Mouse (Mus musculus) neural tube, embryonic 12.5 days (tissue): ENCODE measurements around the gene Srpk2. TPM values are rescaled to one million over a fixed set of nuclear protein-coding genes. Genes with fewer than 3 reads are reported as not detected.
"Not testable (repeated sequence)": the region's sequence is repeated elsewhere in the genome, so short reads cannot be mapped to it uniquely, and the experiment has no call there.

Experiments used
- ATAC-seq: fragments of 200-750 bp; cut with Nextera tagmentation; 2 replicates; pipeline ENCODE4 v1.8.0; 2017; ENCODE audit warnings: low read depth, mild to moderate bottlenecking, moderate TSS enrichment, moderate library complexity; ENCODE audit not compliant: low FRiP score
- H3K27ac ChIP-seq: fragments of 300-500 bp; sonication (generic); 2 replicates; pipeline ENCODE4 v1.5.1; 2016
- H3K27me3 ChIP-seq: fragments of 300-500 bp; sonication (generic); replicated peaks from 2 replicates; pipeline ENCODE4 v1.6.1; 2016; ENCODE audit warnings: mild to moderate bottlenecking
- H3K36me3 ChIP-seq: fragments of 300-500 bp; sonication (generic); 2 replicates; pipeline ENCODE4 v1.6.1; 2016; ENCODE audit warnings: mild to moderate bottlenecking
- H3K4me1 ChIP-seq: fragments of 300-500 bp; sonication (generic); 2 replicates; pipeline ENCODE4 v1.6.1; 2016
- H3K4me2 ChIP-seq: fragments of 300-500 bp; sonication (generic); replicated peaks from 2 replicates; pipeline ENCODE4 v1.6.1; 2016; ENCODE audit warnings: mild to moderate bottlenecking
- H3K4me3 ChIP-seq: fragments of 300-500 bp; sonication (generic); 2 replicates; pipeline ENCODE4 v1.5.1; 2016
- H3K9ac ChIP-seq: fragments of 300-500 bp; sonication (generic); 2 replicates; pipeline ENCODE4 v1.6.1; 2016; ENCODE audit warnings: mild to moderate bottlenecking
- H3K9me3 ChIP-seq: fragments of 300-500 bp; sonication (generic); 2 replicates; pipeline ENCODE4 v1.6.1; 2016; ENCODE audit warnings: mild to moderate bottlenecking
- WGBS: fragments of 180-500 bp; shearing (Covaris S2); methylation state at CpG from one replicate; pipeline ENCODE4 v1.1.7; 2016; 5-methylcytosine and 5-hydroxymethylcytosine counted together
- polyA plus RNA-seq: library from polyadenylated mRNA; unstranded; fragments of >200 nt; fragmentation: Nextera tagmentation; extraction: Ambion mirVana; gene quantifications from 2 replicates; pipeline ENCODE4 v1.2.1, GENCODE M21; 2016

The Srpk2 gene
- polyA plus RNA-seq, 1 experiment from 2014 or later = 75.3 TPM

DNA sequence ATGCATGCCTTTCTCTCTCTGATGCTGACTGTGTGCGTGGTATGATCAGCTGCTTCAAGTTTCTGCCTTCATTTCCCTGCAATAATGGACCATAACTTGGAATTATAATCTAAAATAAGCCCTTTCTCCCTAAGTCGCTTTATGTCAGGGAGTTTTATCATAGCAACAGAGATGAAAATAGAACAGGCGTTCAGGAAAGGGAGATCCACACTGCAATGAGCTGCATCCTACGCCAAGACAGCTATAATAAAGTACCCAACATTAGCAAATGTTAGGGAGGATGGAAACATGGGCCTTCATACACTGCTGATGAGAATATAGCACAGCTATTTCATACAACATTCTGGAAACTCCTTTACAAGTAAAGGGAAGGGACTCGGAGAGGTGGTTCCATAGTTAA, 116.2 kb downstream of the Srpk2 start:
- H3K4me2 ChIP-seq = no peak overlapping the region
- no peak overlapping the region for H3K27ac ChIP-seq
- H3K9me3 ChIP-seq = no peaks in the 10 kb centered on the region
- WGBS = 94% methylated on average over 5 of the region's 5 CpGs
- no peak for ATAC-seq
- no peaks in the 10 kb centered on the region for H3K27me3 ChIP-seq
- H3K9ac ChIP-seq = no peak overlapping the region
- H3K4me3 ChIP-seq = no peak overlapping the region
- H3K36me3 ChIP-seq = peaks cover 9% of the 10 kb centered on the region; the same call in 1 of the 2 replicates
- no peaks in the 10 kb centered on the region for H3K4me1 ChIP-seq

- Histone ChIP-seq H3K27me3 (no peaks in the 10 kb centered on the region), H3K36me3 (peaks cover 9% of the 10 kb centered on the region; the same call in 1 of the 2 replicates), H3K9me3 (no peaks in the 10 kb centered on the region), H3K27ac (no peak overlapping the region), H3K9ac (no peak overlapping the region), H3K4me2 (no peak overlapping the region), H3K4me1 (no peaks in the 10 kb centered on the region), H3K4me3 (no peak overlapping the region)
- WGBS = 89% methylated on average over 6 of the region's 6 CpGs
- ATAC-seq = no peak
Observed at GRCm38 (mm10) chr5:23566382-23566781, 118.0 kb downstream of the Srpk2 start.

DNA sequence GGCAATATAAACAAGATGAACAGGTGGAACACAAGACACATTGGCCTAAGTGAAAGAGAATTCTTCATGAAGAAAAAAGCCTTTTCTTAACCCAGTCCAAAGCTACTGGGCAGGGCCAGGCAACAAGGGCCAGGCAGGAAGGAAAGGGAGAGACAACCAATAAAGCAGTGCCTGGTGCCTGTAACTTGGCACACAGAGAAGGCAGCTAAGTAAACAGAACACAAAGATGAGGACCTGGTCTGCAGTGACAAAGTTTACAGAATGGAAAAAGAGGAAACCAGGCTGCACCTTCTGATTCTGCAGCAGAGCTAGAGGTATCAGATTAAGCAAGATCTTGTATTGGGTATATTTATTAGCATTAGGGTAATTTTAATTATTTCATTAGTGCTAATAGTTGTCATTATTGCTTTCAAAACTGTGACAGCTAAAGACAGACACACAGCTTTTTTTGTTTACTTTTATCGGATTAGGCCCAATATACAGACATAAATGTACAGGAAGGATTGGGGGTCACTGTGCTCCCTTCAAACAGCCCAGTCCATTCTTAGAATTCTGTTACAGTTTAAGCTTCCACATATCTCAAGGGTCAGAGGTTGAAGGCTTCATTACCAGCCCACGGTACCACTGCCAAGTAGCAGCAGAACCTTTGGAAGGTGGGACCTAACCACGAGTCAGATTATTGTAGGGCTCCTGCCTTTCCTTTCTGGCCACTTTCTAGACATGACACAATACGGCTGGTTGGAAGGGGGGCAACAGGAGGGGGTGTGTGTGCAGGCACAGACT, 121.9 kb downstream of the Srpk2 start:
- ATAC-seq = no peak
- H3K4me3 ChIP-seq = no peak overlapping the region
- no peaks in the 10 kb centered on the region for H3K27me3 ChIP-seq
- no peaks in the 10 kb centered on the region for H3K4me1 ChIP-seq
- no peak overlapping the region for H3K27ac ChIP-seq
- H3K9ac ChIP-seq = no peak overlapping the region
- H3K9me3 ChIP-seq = no peaks in the 10 kb centered on the region
- H3K4me2 ChIP-seq = no peak overlapping the region
- peaks cover 12% of the 10 kb centered on the region; the same call in 1 of the 2 replicates for H3K36me3 ChIP-seq
- WGBS = 91% methylated on average over 4 of the region's 4 CpGs

DNA sequence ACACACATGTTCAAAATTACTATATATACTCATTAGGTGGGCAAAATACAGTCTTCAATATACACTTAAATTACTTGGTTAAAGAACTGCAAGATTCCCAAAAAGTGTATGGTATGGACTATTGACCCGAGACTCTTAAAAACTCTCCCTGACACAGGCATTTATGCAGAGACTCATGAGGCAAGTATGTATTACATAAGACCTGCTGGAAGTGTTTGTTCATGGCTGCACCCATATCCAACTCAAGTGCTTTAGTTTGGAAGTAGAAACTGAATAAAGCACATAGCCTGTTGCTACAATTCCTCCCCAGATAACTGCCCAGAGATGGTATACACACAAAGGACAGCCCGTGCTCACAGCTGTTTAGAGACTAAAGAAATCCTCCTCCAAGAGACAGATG, 123.2 kb downstream of the Srpk2 start:
- H3K27me3 ChIP-seq = no peaks in the 10 kb centered on the region
- no peak for ATAC-seq
- H3K4me1 ChIP-seq = no peaks in the 10 kb centered on the region
- peaks cover 12% of the 10 kb centered on the region; the same call in 1 of the 2 replicates for H3K36me3 ChIP-seq
- no peak overlapping the region for H3K4me2 ChIP-seq
- H3K9ac ChIP-seq = no peak overlapping the region
- H3K27ac ChIP-seq = no peak overlapping the region
- H3K9me3 ChIP-seq = no peaks in the 10 kb centered on the region
- H3K4me3 ChIP-seq = no peak overlapping the region
- 95% methylated on average over 2 of the region's 2 CpGs for WGBS

- H3K4me2 ChIP-seq = no peak overlapping the region
- no peak for ATAC-seq
Observed at GRCm38 (mm10) chr5:23560171-23560570, 124.2 kb downstream of the Srpk2 start.

DNA sequence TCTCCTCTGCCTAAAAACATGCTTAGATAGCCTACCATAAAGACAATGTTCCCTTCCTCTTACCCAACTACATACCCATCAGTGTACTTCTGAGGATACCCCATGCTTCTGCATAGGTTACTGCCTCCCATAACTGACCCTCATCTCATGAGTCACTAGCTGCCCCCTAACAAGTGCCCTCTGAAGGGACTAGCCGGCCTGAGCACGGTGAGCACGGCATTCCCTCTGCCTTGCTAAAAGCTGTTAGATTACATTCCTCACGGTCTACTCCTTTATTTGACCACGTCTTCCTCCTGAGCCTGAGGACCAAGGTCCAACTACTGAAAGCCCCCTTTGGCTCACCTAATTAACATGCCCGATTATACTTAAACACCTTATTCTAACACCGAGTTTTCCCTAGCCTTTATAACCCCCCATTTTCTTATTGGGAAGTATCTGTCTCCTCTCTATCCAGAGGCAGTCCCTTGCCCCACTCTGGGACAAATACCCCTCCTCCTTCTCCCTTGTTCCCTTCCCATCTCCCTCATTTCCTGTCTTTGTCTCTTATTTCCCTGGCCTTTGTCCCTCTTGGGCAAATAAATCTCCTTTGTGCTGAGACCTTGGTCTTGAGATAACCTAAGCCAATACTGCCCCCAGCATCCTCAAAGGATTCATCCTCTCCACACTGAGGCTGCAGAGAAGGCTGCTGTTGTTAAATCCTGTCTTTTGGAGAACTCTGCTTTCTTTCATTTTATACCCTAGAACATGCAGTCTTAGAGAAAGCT, 128.2 kb downstream of the Srpk2 start:
- no peak overlapping the region for H3K9ac ChIP-seq
- H3K27me3 ChIP-seq = no peaks in the 10 kb centered on the region
- 0 out of 2 replicates have a peak, but pooled peaks cover 3% of the 10 kb centered on the region for H3K36me3 ChIP-seq
- no peak overlapping the region for H3K4me2 ChIP-seq
- H3K4me1 ChIP-seq = no peaks in the 10 kb centered on the region
- no peak for ATAC-seq
- WGBS = 75% methylated on average over 7 of the region's 7 CpGs
- H3K4me3 ChIP-seq = no peak overlapping the region
- no peak overlapping the region for H3K27ac ChIP-seq
- no peaks in the 10 kb centered on the region for H3K9me3 ChIP-seq

More at GRCm38 (mm10) chr5:23560171-23560570, 124.2 kb downstream of the Srpk2 start:
- Histone ChIP-seq H3K27ac (no peak overlapping the region), H3K9me3 (no peaks in the 10 kb centered on the region), H3K36me3 (peaks cover 12% of the 10 kb centered on the region; the same call in 1 of the 2 replicates), H3K4me3 (no peak overlapping the region), H3K4me1 (no peaks in the 10 kb centered on the region), H3K9ac (no peak overlapping the region), H3K27me3 (no peaks in the 10 kb centered on the region)
- 84% methylated on average over 4 of the region's 4 CpGs for WGBS

DNA sequence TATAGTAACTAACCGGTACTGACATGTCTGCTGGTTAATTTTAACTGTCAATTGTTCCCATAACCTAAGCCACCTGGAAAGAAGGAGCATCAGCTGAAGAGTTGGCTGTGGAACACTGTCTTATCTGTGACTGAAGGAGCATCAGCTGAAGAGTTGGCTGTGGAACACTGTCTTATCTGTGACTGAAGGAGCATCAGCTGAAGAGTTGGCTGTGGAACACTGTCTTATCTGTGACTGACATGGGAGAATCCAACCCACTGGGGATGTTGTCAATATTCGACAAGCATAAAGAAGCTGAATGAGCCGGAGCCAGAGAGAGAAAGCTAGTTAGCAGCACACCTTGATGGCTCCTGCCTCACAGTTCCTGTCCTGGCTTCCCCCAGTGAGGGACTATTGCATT, 131.1 kb downstream of the Srpk2 start:
- not testable (repeated sequence) for ATAC-seq, H3K4me3 ChIP-seq, H3K9me3 ChIP-seq, H3K9ac ChIP-seq, H3K4me2 ChIP-seq, H3K27ac ChIP-seq, H3K27me3 ChIP-seq, H3K36me3 ChIP-seq, H3K4me1 ChIP-seq
- 88% methylated on average over 3 of the region's 3 CpGs for WGBS

DNA sequence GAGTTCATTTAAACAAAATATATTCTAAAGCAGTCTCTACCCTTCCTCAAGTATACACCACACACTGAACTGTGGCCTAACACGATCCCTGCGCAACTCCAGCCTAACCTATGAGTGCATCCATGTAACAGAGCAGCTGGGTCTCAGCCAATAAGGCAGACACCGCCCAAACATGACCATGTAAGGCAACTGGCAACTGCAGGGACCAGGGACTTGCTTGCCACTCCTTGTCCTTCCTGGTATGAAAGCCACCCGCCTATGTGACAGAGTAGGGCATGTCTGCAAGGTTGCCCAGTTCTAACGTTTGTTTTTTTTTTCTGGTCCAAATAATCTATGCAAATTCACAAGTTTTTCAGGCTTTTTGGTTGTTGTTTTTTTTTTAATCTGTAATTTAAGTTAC, 132.7 kb downstream of the Srpk2 start:
- H3K36me3 ChIP-seq = peaks cover 3% of the 10 kb centered on the region; the same call in 1 of the 2 replicates
- H3K27ac ChIP-seq = no peak overlapping the region
- no peak overlapping the region for H3K4me3 ChIP-seq
- H3K4me1 ChIP-seq = no peaks in the 10 kb centered on the region
- no peaks in the 10 kb centered on the region for H3K27me3 ChIP-seq
- no peaks in the 10 kb centered on the region for H3K9me3 ChIP-seq
- no peak overlapping the region for H3K4me2 ChIP-seq
- WGBS = 84% methylated on average over 5 of the region's 5 CpGs
- H3K9ac ChIP-seq = no peak overlapping the region
- ATAC-seq = no peak

GRCm38 (mm10) chr5:23535692-23536091, 148.7 kb downstream of the Srpk2 start:
- Histone ChIP-seq H3K9me3 (no peaks in the 10 kb centered on the region), H3K4me2 (no peak overlapping the region), H3K4me3 (no peak overlapping the region), H3K27ac (no peak overlapping the region), H3K27me3 (no peaks in the 10 kb centered on the region), H3K4me1 (no peaks in the 10 kb centered on the region), H3K36me3 (peaks cover 22% of the 10 kb centered on the region), H3K9ac (no peak overlapping the region)
- ATAC-seq = no peak
- WGBS = 86% methylated on average over 7 of the region's 7 CpGs

- Histone ChIP-seq H3K27ac (no peak overlapping the region), H3K4me2 (no peak overlapping the region), H3K27me3 (no peaks in the 10 kb centered on the region), H3K4me1 (no peaks in the 10 kb centered on the region), H3K9ac (no peak overlapping the region), H3K36me3 (0 out of 2 replicates have a peak, but pooled peaks cover 4% of the 10 kb centered on the region), H3K9me3 (no peaks in the 10 kb centered on the region), H3K4me3 (no peak overlapping the region)
- WGBS = 88% methylated on average over 7 of the region's 7 CpGs
- ATAC-seq = no peak
Observed at GRCm38 (mm10) chr5:23531541-23532096, 152.8 kb downstream of the Srpk2 start.

- no peaks in the 10 kb centered on the region for H3K27me3 ChIP-seq
- H3K27ac ChIP-seq = no peak overlapping the region
- 96% methylated on average over 6 of the region's 6 CpGs for WGBS
- no peaks in the 10 kb centered on the region for H3K9me3 ChIP-seq
- no peak for ATAC-seq
- no peaks in the 10 kb centered on the region for H3K4me1 ChIP-seq
- H3K4me2 ChIP-seq = no peak overlapping the region
- H3K4me3 ChIP-seq = no peak overlapping the region
- H3K9ac ChIP-seq = no peak overlapping the region
- 0 out of 2 replicates have a peak, but pooled peaks cover 4% of the 10 kb centered on the region for H3K36me3 ChIP-seq
Observed at GRCm38 (mm10) chr5:23531100-23531499, 153.3 kb downstream of the Srpk2 start.

DNA sequence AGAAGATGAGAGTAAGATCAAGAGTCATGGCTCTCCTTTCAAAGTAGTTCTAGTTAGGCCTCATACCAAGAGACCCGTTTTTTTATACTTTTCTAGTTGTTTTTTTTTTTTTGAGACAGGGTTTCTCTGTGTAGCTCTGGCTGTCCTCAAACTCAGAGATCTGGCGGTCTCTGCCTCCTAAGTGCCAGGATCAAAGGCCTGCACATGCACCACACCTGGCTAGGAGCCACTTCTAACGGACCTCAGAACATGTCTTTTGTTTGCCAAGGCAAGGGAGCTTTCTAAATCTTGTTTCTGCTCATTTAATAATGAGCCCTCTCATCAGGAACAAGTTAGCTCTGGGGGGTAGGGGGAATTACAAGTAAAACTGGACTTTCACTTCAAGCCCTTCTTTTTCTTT, 159.8 kb downstream of the Srpk2 start:
- H3K4me3 ChIP-seq = no peak overlapping the region
- no peak for ATAC-seq
- H3K36me3 ChIP-seq = peaks cover 24% of the 10 kb centered on the region
- H3K27ac ChIP-seq = no peak overlapping the region
- no peaks in the 10 kb centered on the region for H3K4me1 ChIP-seq
- H3K9ac ChIP-seq = no peak overlapping the region
- no peaks in the 10 kb centered on the region for H3K9me3 ChIP-seq
- WGBS = 86% methylated on average over 3 of the region's 3 CpGs
- H3K4me2 ChIP-seq = no peak overlapping the region
- no peaks in the 10 kb centered on the region for H3K27me3 ChIP-seq
